25 mouse cellular contexts compared by ENCODE assay signal in genomic region chr4:58050746-58051145, GRCm38 (mm10). TPM values are rescaled to one million over a fixed set of nuclear protein-coding genes. Genes with fewer than 3 reads are reported as not detected.
DNase-seq lines count a peak whose midpoint lies in the region; ATAC-seq and TF ChIP-seq lines count a peak whose summit lies in the region.
"Had no signal": no experiment of that assay in that cellular context is flagged by ENCODE, and none has a peak within 500 bp of the region (broad histone marks: within the 10 kb centered on the region; RNA-seq: fewer than 3 reads in every experiment).

No protein-coding gene starts in this region.

- no peak overlapping the region for H3K9ac ChIP-seq in forebrain, postnatal 0 days
- H3K9ac ChIP-seq in forebrain, embryonic 12.5 days: no peak overlapping the region
- H3K9ac ChIP-seq in midbrain, embryonic 13.5 days (replicated peaks): no peak overlapping the region
- no peak overlapping the region for H3K9ac ChIP-seq in midbrain, embryonic 11.5 days (ENCODE audit: low read length)
- H3K9ac ChIP-seq in midbrain, embryonic 16.5 days (ENCODE audit: low read depth, low read length): no peak overlapping the region
- H3K9ac ChIP-seq: forebrain, embryonic 15.5 days; neural tube, embryonic 12.5 days had no signal

- no peak overlapping the region for H3K4me2 ChIP-seq in forebrain, postnatal 0 days (ENCODE audit: low read depth)
- H3K4me2 ChIP-seq in forebrain, embryonic 12.5 days: no peak overlapping the region
- no peak overlapping the region for H3K4me2 ChIP-seq in midbrain, embryonic 13.5 days (replicated peaks)
- H3K4me2 ChIP-seq in midbrain, embryonic 11.5 days: no peak overlapping the region
- no peak overlapping the region for H3K4me2 ChIP-seq in midbrain, embryonic 16.5 days (ENCODE audit: low read length)
- H3K4me2 ChIP-seq: forebrain, embryonic 15.5 days; neural tube, embryonic 12.5 days had no signal

- no peak overlapping the region for H3K4me3 ChIP-seq in forebrain, postnatal 0 days (ENCODE audit: low read depth, low read length)
- no peak overlapping the region for H3K4me3 ChIP-seq in forebrain, embryonic 12.5 days (replicated peaks)
- no peak overlapping the region for H3K4me3 ChIP-seq in midbrain, embryonic 13.5 days (replicated peaks)
- no peak overlapping the region for H3K4me3 ChIP-seq in midbrain, embryonic 11.5 days (ENCODE audit: low read depth, low read length)
- no peak overlapping the region for H3K4me3 ChIP-seq in midbrain, embryonic 16.5 days (ENCODE audit: low read depth, low read length)
- H3K4me3 ChIP-seq in embryonic facial prominence, embryonic 10.5 days: no peak overlapping the region
- H3K4me3 ChIP-seq in layer of hippocampus, adult 2 months: no peak overlapping the region
- H3K4me3 ChIP-seq: forebrain, embryonic 15.5 days; neural tube, embryonic 12.5 days had no signal

- peak; percentile 3 for DNase-seq in forebrain, postnatal 0 days
- DNase-seq in midbrain, embryonic 11.5 days (ENCODE audit: low spot score, missing footprints): no peak
- DNase-seq in brain, embryonic 18.5 days (ENCODE audit: low read depth, low spot score): peak; percentile 6
- DNase-seq in embryonic facial prominence, embryonic 10.5 days (ENCODE audit: low spot score): no peak
- DNase-seq in layer of hippocampus, adult 2 months (ENCODE audit: low spot score in 2 of 2): no peak
- DNase-seq: cerebellum, postnatal 14 days; heart, postnatal 4 days; kidney, postnatal 10 days; layer of hippocampus, adult 9-11 months; lung, postnatal 14 days; right cerebral cortex, postnatal 14 days had no signal

- no peaks in the 10 kb centered on the region for H3K27me3 ChIP-seq in forebrain, postnatal 0 days (ENCODE audit: insufficient read depth, low read length)
- no peaks in the 10 kb centered on the region for H3K27me3 ChIP-seq in forebrain, embryonic 12.5 days
- H3K27me3 ChIP-seq in midbrain, embryonic 13.5 days: no peaks in the 10 kb centered on the region
- H3K27me3 ChIP-seq in midbrain, embryonic 11.5 days (ENCODE audit: control insufficient read depth, insufficient read depth, low read length): no peaks in the 10 kb centered on the region
- H3K27me3 ChIP-seq in midbrain, embryonic 16.5 days (ENCODE audit: control insufficient read depth, insufficient read depth, low read depth, low read length): no peaks in the 10 kb centered on the region
- no peaks in the 10 kb centered on the region for H3K27me3 ChIP-seq in embryonic facial prominence, embryonic 10.5 days (replicated peaks; ENCODE audit: low read depth, poor library complexity, severe bottlenecking)
- H3K27me3 ChIP-seq: forebrain, embryonic 15.5 days; neural tube, embryonic 12.5 days had no signal

- no peaks in the 10 kb centered on the region for H3K4me1 ChIP-seq in forebrain, postnatal 0 days (ENCODE audit: insufficient read depth)
- no peaks in the 10 kb centered on the region for H3K4me1 ChIP-seq in forebrain, embryonic 12.5 days
- H3K4me1 ChIP-seq in midbrain, embryonic 13.5 days (replicated peaks): no peaks in the 10 kb centered on the region
- no peaks in the 10 kb centered on the region for H3K4me1 ChIP-seq in midbrain, embryonic 11.5 days (ENCODE audit: control insufficient read depth, insufficient read depth, low read length)
- peaks cover 4% of the 10 kb centered on the region; the same call in 1 of the 2 replicates for H3K4me1 ChIP-seq in midbrain, embryonic 16.5 days (ENCODE audit: control insufficient read depth, insufficient read depth, low read length)
- peaks cover 7% of the 10 kb centered on the region; the same call in 1 of the 2 replicates for H3K4me1 ChIP-seq in embryonic facial prominence, embryonic 10.5 days
- H3K4me1 ChIP-seq: forebrain, embryonic 15.5 days; neural tube, embryonic 12.5 days had no signal

- H3K36me3 ChIP-seq in forebrain, postnatal 0 days (ENCODE audit: insufficient read depth): no peaks in the 10 kb centered on the region
- no peaks in the 10 kb centered on the region for H3K36me3 ChIP-seq in forebrain, embryonic 12.5 days (replicated peaks)
- H3K36me3 ChIP-seq in midbrain, embryonic 13.5 days: no peaks in the 10 kb centered on the region
- no peaks in the 10 kb centered on the region for H3K36me3 ChIP-seq in midbrain, embryonic 11.5 days (ENCODE audit: control insufficient read depth, insufficient read depth, low read length)
- H3K36me3 ChIP-seq in midbrain, embryonic 16.5 days (ENCODE audit: control insufficient read depth, insufficient read depth, low read length): no peaks in the 10 kb centered on the region
- no peaks in the 10 kb centered on the region for H3K36me3 ChIP-seq in embryonic facial prominence, embryonic 10.5 days (replicated peaks)
- H3K36me3 ChIP-seq: forebrain, embryonic 15.5 days; neural tube, embryonic 12.5 days had no signal

- 54% methylated on average over 8 of the region's 8 CpGs for WGBS in forebrain, postnatal 0 days
- 75% methylated on average over 8 of the region's 8 CpGs for WGBS in forebrain, embryonic 12.5 days
- 68% methylated on average over 8 of the region's 8 CpGs for WGBS in midbrain, embryonic 13.5 days
- 71% methylated on average over 8 of the region's 8 CpGs for WGBS in midbrain, embryonic 11.5 days
- WGBS in midbrain, embryonic 16.5 days: 44% methylated on average over 8 of the region's 8 CpGs
- 85% methylated on average over 8 of the region's 8 CpGs for WGBS in embryonic facial prominence, embryonic 10.5 days

- no peak overlapping the region for H3K27ac ChIP-seq in forebrain, postnatal 0 days (ENCODE audit: low read depth, low read length)
- no peak overlapping the region for H3K27ac ChIP-seq in forebrain, embryonic 12.5 days
- no peak overlapping the region for H3K27ac ChIP-seq in midbrain, embryonic 13.5 days
- no peak overlapping the region for H3K27ac ChIP-seq in midbrain, embryonic 11.5 days (ENCODE audit: low read depth, low read length)
- H3K27ac ChIP-seq in midbrain, embryonic 16.5 days (ENCODE audit: low read length): 0 out of 2 replicates have a peak overlapping the region, but pooled peaks have one; percentile 18
- H3K27ac ChIP-seq in embryonic facial prominence, embryonic 10.5 days (replicated peaks): no peak overlapping the region
- H3K27ac ChIP-seq in layer of hippocampus, adult 2 months: no peak overlapping the region
- H3K27ac ChIP-seq: forebrain, embryonic 15.5 days; neural tube, embryonic 12.5 days had no signal

- no peaks in the 10 kb centered on the region for H3K9me3 ChIP-seq in forebrain, postnatal 0 days (ENCODE audit: low read length)
- no peaks in the 10 kb centered on the region for H3K9me3 ChIP-seq in forebrain, embryonic 12.5 days
- no peaks in the 10 kb centered on the region for H3K9me3 ChIP-seq in midbrain, embryonic 13.5 days
- H3K9me3 ChIP-seq in midbrain, embryonic 11.5 days (ENCODE audit: control insufficient read depth, low read length): no peaks in the 10 kb centered on the region
- H3K9me3 ChIP-seq in midbrain, embryonic 16.5 days (replicated peaks; ENCODE audit: control insufficient read depth, low read length, poor library complexity, severe bottlenecking): no peaks in the 10 kb centered on the region
- H3K9me3 ChIP-seq in embryonic facial prominence, embryonic 10.5 days: no peaks in the 10 kb centered on the region
- H3K9me3 ChIP-seq: forebrain, embryonic 15.5 days; neural tube, embryonic 12.5 days had no signal

- peak; percentile 51 for ATAC-seq in forebrain, postnatal 0 days
- no peak for ATAC-seq in forebrain, embryonic 12.5 days (ENCODE audit: low FRiP score)
- ATAC-seq in midbrain, embryonic 13.5 days: 0 out of 2 replicates have a peak, but pooled peaks have one; percentile 43
- no peak for ATAC-seq in midbrain, embryonic 11.5 days (ENCODE audit: low FRiP score)
- ATAC-seq in midbrain, embryonic 16.5 days: peak; percentile 66
- ATAC-seq: forebrain, embryonic 15.5 days had no signal

- TF ChIP-seq CTCF in forebrain, postnatal 0 days (IDR thresholded peaks at IDR 0.05; ENCODE audit: low read depth): no peak
- TF ChIP-seq CTCF in layer of hippocampus, adult 2 months (conservative IDR thresholded peaks at IDR 0.05): no peak

RNA-seq across cellular contexts. Expression of gene Txndc8, which starts 41.8 kb away (rescaled TPM):
- not detected in 2 replicates for total RNA-seq in forebrain, postnatal 0 days (2014; rRNA removed)
- polyA plus RNA-seq in forebrain, postnatal 0 days (2015; fragmentation: Nextera tagmentation; extraction: Ambion mirVana): not detected in 2 replicates
- polyA plus RNA-seq in forebrain, embryonic 12.5 days (2016; fragmentation: Nextera tagmentation; extraction: Ambion mirVana): not detected in 2 replicates
- not detected in 2 replicates for polyA plus RNA-seq in midbrain, embryonic 13.5 days (2015; fragmentation: Nextera tagmentation; extraction: Ambion mirVana)
- polyA plus RNA-seq in midbrain, embryonic 11.5 days (2014; fragmentation: Nextera tagmentation; extraction: Ambion mirVana): not detected in 2 replicates
- polyA plus RNA-seq in midbrain, embryonic 16.5 days (2015; fragmentation: Nextera tagmentation; extraction: Ambion mirVana): not detected in 2 replicates
- not detected in 2 replicates for polyA plus RNA-seq in embryonic facial prominence, embryonic 10.5 days (2016; fragmentation: Nextera tagmentation; extraction: Ambion mirVana)
- not detected for total RNA-seq in layer of hippocampus, adult 2 months (2021)
- total RNA-seq: adrenal gland, postnatal 4 days; gastrocnemius, adult 18-20 months; heart, postnatal 4 days; left cerebral cortex, postnatal 14 days had no signal
- polyA plus RNA-seq: forebrain, embryonic 15.5 days; heart, embryonic 14.5 days; intestine, embryonic 16.5 days; limb, embryonic 14.5 days; liver, embryonic 16.5 days; neural tube, embryonic 12.5 days; spleen, adult 2 months; stomach, embryonic 16.5 days had no signal

Comparison
In these comparisons a context has a peak if more than half of its experiments do, and no peak if none do; other contexts are left out.
1. ATAC-seq: peak in forebrain, postnatal 0 days (single experiment), midbrain, embryonic 13.5 days (single experiment) and midbrain, embryonic 16.5 days (single experiment); none in forebrain, embryonic 12.5 days (single experiment) and midbrain, embryonic 11.5 days (single experiment).
2. DNase-seq: peak in forebrain, postnatal 0 days (single experiment) and brain, embryonic 18.5 days (single experiment); none in midbrain, embryonic 11.5 days (single experiment), embryonic facial prominence, embryonic 10.5 days (single experiment) and layer of hippocampus, adult 2 months (0 of 2).